Mouse (Mus musculus): ENCODE measurements around the gene Cdc40. TPM values are rescaled to one million over a fixed set of nuclear protein-coding genes. Genes with fewer than 3 reads are reported as not detected.
A peak's percentile ranks its signal among the peaks of the same experiment; 100 is the strongest.
"Not testable (repeated sequence)": the region's sequence is repeated elsewhere in the genome, so short reads cannot be mapped to it uniquely, and the experiment has no call there.

Cdc40 gene
- total and polyA plus RNA-seq, 2 experiments from 2014 or later = 18.0 to 19.0 TPM

GRCm38 (mm10) chr10:40831267-40831666, 51.8 kb downstream of the Cdc40 start:
- Histone ChIP-seq H3K27me3 (ENCODE audit: control insufficient read depth, insufficient read depth, low read length) (no peaks in the 10 kb centered on the region), H3K4me3 (ENCODE audit: low read depth, low read length) (no peak overlapping the region), H3K4me1 (ENCODE audit: control insufficient read depth, insufficient read depth) (no peaks in the 10 kb centered on the region), H3K36me3 (replicated peaks; ENCODE audit: control insufficient read depth, insufficient read depth, low read length) (peaks cover 62% of the 10 kb centered on the region), H3K4me2 (ENCODE audit: low read depth, low read length) (no peak overlapping the region), H3K9me3 (replicated peaks; ENCODE audit: control insufficient read depth, low read length) (no peaks in the 10 kb centered on the region), H3K9ac (replicated peaks; ENCODE audit: low read depth, low read length) (no peak overlapping the region), H3K27ac (ENCODE audit: low read depth) (no peak overlapping the region)
- 90% methylated on average over 7 of the region's 7 CpGs for WGBS
- ATAC-seq (ENCODE audit: insufficient read depth, low read depth) (no peak), DNase-seq (ENCODE audit: low spot score) (no peak)
- TF ChIP-seq CTCF (IDR thresholded peaks at IDR 0.05; ENCODE audit: low read depth) = no peak
- no peak for TF ChIP-seq EP300 (IDR thresholded peaks at IDR 0.05; ENCODE audit: low read depth)

- WGBS = 81% methylated on average over 3 of the region's 3 CpGs
- peaks cover 54% of the 10 kb centered on the region for H3K36me3 ChIP-seq (replicated peaks; ENCODE audit: control insufficient read depth, insufficient read depth, low read length)
- no peak overlapping the region for H3K27ac ChIP-seq (ENCODE audit: low read depth)
- no peak overlapping the region for H3K4me3 ChIP-seq (ENCODE audit: low read depth, low read length)
- DNase-seq (ENCODE audit: low spot score) = no peak
- H3K9ac ChIP-seq (replicated peaks; ENCODE audit: low read depth, low read length) = no peak overlapping the region
- H3K4me1 ChIP-seq (ENCODE audit: control insufficient read depth, insufficient read depth) = no peaks in the 10 kb centered on the region
- no peak for TF ChIP-seq EP300 (IDR thresholded peaks at IDR 0.05; ENCODE audit: low read depth)
- no peak for TF ChIP-seq CTCF (IDR thresholded peaks at IDR 0.05; ENCODE audit: low read depth)
- no peak overlapping the region for H3K4me2 ChIP-seq (ENCODE audit: low read depth, low read length)
- H3K9me3 ChIP-seq (replicated peaks; ENCODE audit: control insufficient read depth, low read length) = no peaks in the 10 kb centered on the region
- ATAC-seq (ENCODE audit: insufficient read depth, low read depth) = no peak
- H3K27me3 ChIP-seq (ENCODE audit: control insufficient read depth, insufficient read depth, low read length) = no peaks in the 10 kb centered on the region
These were observed 52.8 kb downstream of the Cdc40 start for GRCm38 (mm10) chr10:40830312-40830711.

GRCm38 (mm10) chr10:40827706-40828105, 55.4 kb downstream of the Cdc40 start:
- no peak overlapping the region for H3K4me3 ChIP-seq (ENCODE audit: low read depth, low read length)
- H3K9me3 ChIP-seq (replicated peaks; ENCODE audit: control insufficient read depth, low read length) = no peaks in the 10 kb centered on the region
- TF ChIP-seq CTCF (IDR thresholded peaks at IDR 0.05; ENCODE audit: low read depth) (no peak), EP300 (IDR thresholded peaks at IDR 0.05; ENCODE audit: low read depth) (no peak)
- no peaks in the 10 kb centered on the region for H3K4me1 ChIP-seq (ENCODE audit: control insufficient read depth, insufficient read depth)
- no peaks in the 10 kb centered on the region for H3K27me3 ChIP-seq (ENCODE audit: control insufficient read depth, insufficient read depth, low read length)
- H3K36me3 ChIP-seq (replicated peaks; ENCODE audit: control insufficient read depth, insufficient read depth, low read length) = peaks cover 28% of the 10 kb centered on the region
- ATAC-seq (ENCODE audit: insufficient read depth, low read depth) (no peak), DNase-seq (ENCODE audit: low spot score) (no peak)
- no peak overlapping the region for H3K9ac ChIP-seq (replicated peaks; ENCODE audit: low read depth, low read length)
- WGBS = 80% methylated on average over 4 of the region's 4 CpGs
- no peak overlapping the region for H3K4me2 ChIP-seq (ENCODE audit: low read depth, low read length)
- no peak overlapping the region for H3K27ac ChIP-seq (ENCODE audit: low read depth)

GRCm38 (mm10) chr10:40825952-40826351, 57.2 kb downstream of the Cdc40 start:
- Histone ChIP-seq H3K36me3 (replicated peaks; ENCODE audit: control insufficient read depth, insufficient read depth, low read length) (peaks cover 15% of the 10 kb centered on the region; the same call in 1 of the 2 replicates), H3K9me3 (replicated peaks; ENCODE audit: control insufficient read depth, low read length) (no peaks in the 10 kb centered on the region), H3K27me3 (ENCODE audit: control insufficient read depth, insufficient read depth, low read length) (no peaks in the 10 kb centered on the region), H3K4me2 (ENCODE audit: low read depth, low read length) (no peak overlapping the region), H3K4me1 (ENCODE audit: control insufficient read depth, insufficient read depth) (no peaks in the 10 kb centered on the region), H3K9ac (replicated peaks; ENCODE audit: low read depth, low read length) (no peak overlapping the region), H3K4me3 (ENCODE audit: low read depth, low read length) (no peak overlapping the region), H3K27ac (ENCODE audit: low read depth) (no peak overlapping the region)
- WGBS = 69% methylated on average over 6 of the region's 6 CpGs
- no peak for TF ChIP-seq CTCF (IDR thresholded peaks at IDR 0.05; ENCODE audit: low read depth)
- no peak for TF ChIP-seq EP300 (IDR thresholded peaks at IDR 0.05; ENCODE audit: low read depth)
- ATAC-seq (ENCODE audit: insufficient read depth, low read depth) (no peak), DNase-seq (ENCODE audit: low spot score) (no peak)

GRCm38 (mm10) chr10:40816471-40816870, 66.6 kb downstream of the Cdc40 start:
- H3K9me3 ChIP-seq (replicated peaks; ENCODE audit: control insufficient read depth, low read length) = no peaks in the 10 kb centered on the region
- no peak overlapping the region for H3K9ac ChIP-seq (replicated peaks; ENCODE audit: low read depth, low read length)
- no peaks in the 10 kb centered on the region for H3K36me3 ChIP-seq (replicated peaks; ENCODE audit: control insufficient read depth, insufficient read depth, low read length)
- no peaks in the 10 kb centered on the region for H3K27me3 ChIP-seq (ENCODE audit: control insufficient read depth, insufficient read depth, low read length)
- no peak overlapping the region for H3K4me2 ChIP-seq (ENCODE audit: low read depth, low read length)
- H3K27ac ChIP-seq (ENCODE audit: low read depth) = no peak overlapping the region
- DNase-seq (ENCODE audit: low spot score) = no peak
- no peak overlapping the region for H3K4me3 ChIP-seq (ENCODE audit: low read depth, low read length)
- no peaks in the 10 kb centered on the region for H3K4me1 ChIP-seq (ENCODE audit: control insufficient read depth, insufficient read depth)
- no peak for ATAC-seq (ENCODE audit: insufficient read depth, low read depth)
- TF ChIP-seq EP300 (IDR thresholded peaks at IDR 0.05; ENCODE audit: low read depth) (no peak), CTCF (IDR thresholded peaks at IDR 0.05; ENCODE audit: low read depth) (no peak)
- WGBS = 55% methylated on average over 6 of the region's 6 CpGs

GRCm38 (mm10) chr10:40813627-40814026, 69.5 kb downstream of the Cdc40 start:
- DNase-seq (ENCODE audit: low spot score) (no peak), ATAC-seq (ENCODE audit: insufficient read depth, low read depth) (no peak)
- H3K27me3 ChIP-seq (ENCODE audit: control insufficient read depth, insufficient read depth, low read length) = no peaks in the 10 kb centered on the region
- H3K4me2 ChIP-seq (ENCODE audit: low read depth, low read length) = no peak overlapping the region
- 61% methylated on average over 4 of the region's 4 CpGs for WGBS
- no peaks in the 10 kb centered on the region for H3K9me3 ChIP-seq (replicated peaks; ENCODE audit: control insufficient read depth, low read length)
- H3K4me1 ChIP-seq (ENCODE audit: control insufficient read depth, insufficient read depth) = no peaks in the 10 kb centered on the region
- H3K4me3 ChIP-seq (ENCODE audit: low read depth, low read length) = no peak overlapping the region
- TF ChIP-seq EP300 (IDR thresholded peaks at IDR 0.05; ENCODE audit: low read depth) (no peak), CTCF (IDR thresholded peaks at IDR 0.05; ENCODE audit: low read depth) (peak; percentile 56)
- H3K27ac ChIP-seq (ENCODE audit: low read depth) = no peak overlapping the region
- H3K9ac ChIP-seq (replicated peaks; ENCODE audit: low read depth, low read length) = no peak overlapping the region
- H3K36me3 ChIP-seq (replicated peaks; ENCODE audit: control insufficient read depth, insufficient read depth, low read length) = no peaks in the 10 kb centered on the region

GRCm38 (mm10) chr10:40809411-40809910, 73.7 kb downstream of the Cdc40 start:
- 47% methylated on average over 5 of the region's 5 CpGs for WGBS
- H3K27ac ChIP-seq (ENCODE audit: low read depth); H3K36me3 ChIP-seq (replicated peaks; ENCODE audit: control insufficient read depth, insufficient read depth, low read length); H3K27me3 ChIP-seq (ENCODE audit: control insufficient read depth, insufficient read depth, low read length); H3K9ac ChIP-seq (replicated peaks; ENCODE audit: low read depth, low read length); H3K4me2 ChIP-seq (ENCODE audit: low read depth, low read length); ATAC-seq (ENCODE audit: insufficient read depth, low read depth); H3K4me1 ChIP-seq (ENCODE audit: control insufficient read depth, insufficient read depth); H3K9me3 ChIP-seq (replicated peaks; ENCODE audit: control insufficient read depth, low read length); DNase-seq (ENCODE audit: low spot score); H3K4me3 ChIP-seq (ENCODE audit: low read depth, low read length): not testable (repeated sequence)

Data from heart, postnatal 0 days (tissue).